Mouse (Mus musculus): ENCODE data around the gene Apom. TPM values are rescaled to one million over a fixed set of nuclear protein-coding genes. Genes with fewer than 3 reads are reported as not detected.

The Apom gene
- total RNA-seq, 2 experiments from 2014 or later, result not detected

- DNase-seq (ENCODE audit: low spot score in 2 of 2), result no peak
These were observed 27.8 kb upstream of the Apom start for GRCm38 (mm10) chr17:35159638-35160037.

GRCm38 (mm10) chr17:35158850-35159593 is 27.2 kb upstream of the Apom start:
- DNase-seq (ENCODE audit: low spot score in 2 of 2), result no peak

GRCm38 (mm10) chr17:35157661-35158175 is 25.9 kb upstream of the Apom start:
- DNase-seq (ENCODE audit: low spot score in 2 of 2), result no peak

- no peak for DNase-seq (ENCODE audit: low spot score in 2 of 2)
These were observed 25.4 kb upstream of the Apom start for GRCm38 (mm10) chr17:35157254-35157653.

GRCm38 (mm10) chr17:35156461-35157200 is 24.8 kb upstream of the Apom start:
- DNase-seq (ENCODE audit: low spot score in 2 of 2), result no peak

- DNase-seq (ENCODE audit: low spot score in 2 of 2), result no peak
These were observed 23.6 kb upstream of the Apom start for GRCm38 (mm10) chr17:35155451-35155850.

GRCm38 (mm10) chr17:35154616-35155015 is 22.8 kb upstream of the Apom start:
- DNase-seq (ENCODE audit: low spot score in 2 of 2), result no peak

- DNase-seq (ENCODE audit: low spot score in 2 of 2), result no peak
These were observed 22.1 kb upstream of the Apom start for GRCm38 (mm10) chr17:35153931-35154330.

GRCm38 (mm10) chr17:35153077-35153476 is 21.2 kb upstream of the Apom start:
- no peak for DNase-seq (ENCODE audit: low spot score in 2 of 2)

GRCm38 (mm10) chr17:35152121-35152520 is 20.3 kb upstream of the Apom start:
- no peak for DNase-seq (ENCODE audit: low spot score in 2 of 2)

GRCm38 (mm10) chr17:35147922-35148639 is 16.2 kb upstream of the Apom start:
- no peak for DNase-seq (ENCODE audit: low spot score in 2 of 2)

- no peak for DNase-seq (ENCODE audit: low spot score in 2 of 2)
These were observed 15.5 kb upstream of the Apom start for GRCm38 (mm10) chr17:35147348-35147747.

GRCm38 (mm10) chr17:35146139-35146538 is 14.3 kb upstream of the Apom start:
- DNase-seq (ENCODE audit: low spot score in 2 of 2), result no peak

- DNase-seq (ENCODE audit: low spot score in 2 of 2), result no peak
These were observed 10.1 kb upstream of the Apom start for GRCm38 (mm10) chr17:35141971-35142370.

- no peak for DNase-seq (ENCODE audit: low spot score in 2 of 2)
These were observed 8.7 kb upstream of the Apom start for GRCm38 (mm10) chr17:35140490-35140996.

GRCm38 (mm10) chr17:35139269-35139668 is 7.4 kb upstream of the Apom start:
- DNase-seq (ENCODE audit: low spot score in 2 of 2), result no peak

- no peak for DNase-seq (ENCODE audit: low spot score in 2 of 2)
These were observed 3.9 kb upstream of the Apom start for GRCm38 (mm10) chr17:35135591-35136320.

GRCm38 (mm10) chr17:35134801-35135590 is 3.1 kb upstream of the Apom start, which contains the start of gene Bag6:
Gene Bag6, plus strand, starts transcription at chr17:35135178.
- peak; percentile 95 to 98 for DNase-seq (ENCODE audit: low spot score in 2 of 2)

GRCm38 (mm10) chr17:35133517-35133916 is 1.7 kb upstream of the Apom start:
- no peak for DNase-seq (ENCODE audit: low spot score in 2 of 2)

- DNase-seq (ENCODE audit: low spot score in 2 of 2), result no peak
These were observed 317 bp upstream of the Apom start for GRCm38 (mm10) chr17:35132174-35132560.
